Mouse (Mus musculus) layer of hippocampus, adult 8-10 months (tissue): ENCODE measurements around the gene Nfatc2. TPM values are rescaled to one million over a fixed set of nuclear protein-coding genes. Genes with fewer than 3 reads are reported as not detected.
A peak's percentile ranks its signal among the peaks of the same experiment; 100 is the strongest.

Source experiments
- DNase-seq, 2 experiments: peaks; one replicate each; pipeline ENCODE4 v3.0.0; 2022; ENCODE audit warnings: low spot score in 2 of 2
- microRNA-seq, 2 experiments: library from miRNA; unstranded; fragments of <30 nt; microRNA quantifications; one replicate each; pipeline ENCODE4 v1.2.0; 2022
- total RNA-seq, 4 experiments: library from RNA; stranded (reverse); gene quantifications; 2 replicates each; pipeline ENCODE4 v1.2.4; 2022

Nfatc2 gene
- total RNA-seq, 4 experiments from 2014 or later = 17.8 to 22.0 (median 21.1) TPM

DNA sequence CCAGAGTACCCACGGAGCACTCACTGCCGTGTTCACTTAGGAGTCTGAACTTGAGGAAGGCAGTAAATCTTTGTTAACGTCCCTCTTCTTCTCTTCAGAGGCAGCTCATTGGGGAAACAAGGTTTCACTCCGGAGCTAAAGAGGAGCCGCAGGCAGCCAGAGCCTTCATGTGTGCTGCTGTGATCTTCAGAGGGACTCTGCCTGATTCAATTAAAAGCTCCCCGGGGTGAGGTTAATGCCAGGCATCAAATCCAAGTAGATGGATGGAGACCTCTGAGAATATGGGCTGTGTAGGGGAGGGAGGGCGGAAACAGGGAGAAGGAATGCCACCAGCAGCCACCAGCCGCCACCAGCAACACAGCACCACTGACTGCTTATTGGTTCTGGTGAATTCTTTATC is 157.3 kb downstream of the Nfatc2 start:
- DNase-seq = no peak

DNA sequence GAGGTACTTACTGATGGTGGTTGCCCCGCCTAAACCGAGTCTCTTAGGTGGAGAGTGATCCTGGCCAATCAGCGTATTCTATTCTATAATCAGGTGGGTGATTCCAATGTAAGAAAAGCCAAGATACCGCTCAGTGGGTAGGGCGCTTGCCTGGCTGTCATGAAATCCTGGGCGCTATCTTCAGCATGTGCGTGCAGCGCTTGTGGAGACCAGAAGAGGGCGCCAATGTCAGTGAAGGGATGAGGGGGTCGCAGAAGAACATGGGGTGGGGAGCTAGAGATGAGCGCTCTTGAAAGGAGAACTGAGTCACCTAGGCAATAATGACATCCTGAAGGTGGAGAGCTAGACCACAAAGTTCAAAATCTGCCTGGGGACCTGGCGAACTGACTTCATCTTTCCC is 160.0 kb downstream of the Nfatc2 start:
- no peak for DNase-seq

GRCm38 (mm10) chr2:168440918-168441328 is 160.5 kb downstream of the Nfatc2 start:
- DNase-seq = peak; percentile 88 to 92

GRCm38 (mm10) chr2:168438981-168439452 is 162.4 kb downstream of the Nfatc2 start:
- peak; percentile 55 to 56 for DNase-seq

- DNase-seq = no peak
Measured at GRCm38 (mm10) chr2:168434187-168434586, 167.3 kb downstream of the Nfatc2 start.

- no peak for DNase-seq
Measured at GRCm38 (mm10) chr2:168433392-168433791, 168.1 kb downstream of the Nfatc2 start.

- no peak for DNase-seq
Measured at GRCm38 (mm10) chr2:168432394-168432793, 169.1 kb downstream of the Nfatc2 start.

DNA sequence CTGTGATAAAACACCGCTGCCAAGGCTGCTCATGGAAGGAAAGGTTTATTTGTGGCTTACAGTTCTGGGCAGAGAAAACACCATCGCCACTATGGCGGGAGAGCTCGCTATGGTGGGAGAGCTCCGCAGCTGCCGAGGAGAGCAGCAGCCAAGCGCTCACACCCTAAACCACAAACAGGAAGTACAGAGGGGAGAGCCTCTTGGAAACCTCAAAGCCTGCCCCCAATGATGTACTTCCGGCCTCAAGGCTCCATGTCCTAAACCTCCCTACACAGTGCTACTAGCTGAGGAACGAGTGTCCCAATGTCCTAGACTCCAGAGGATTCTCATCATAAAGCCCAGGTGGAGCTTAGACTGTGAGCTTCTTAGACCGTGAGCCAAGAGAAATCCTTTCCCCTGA is 171.9 kb downstream of the Nfatc2 start:
- DNase-seq = no peak

GRCm38 (mm10) chr2:168428375-168428901 is 173.0 kb downstream of the Nfatc2 start:
- DNase-seq = peak in 1 of 2 experiments; percentile 41

Small RNA genes within 50 kb of the gene (microRNA-seq; reads per million reads assigned to microRNA genes)
- gene Mir7004 = 6.8 to 9.3 reads per million in 2 experiments

Other genes starting within 250 kb of the Nfatc2 start
- 100 to 1,000 TPM; 325 to 344 (median 335) TPM for gene Atp9a, start 140.8 kb upstream of the Nfatc2 start, total RNA-seq
- 1 to 10 TPM in 1 of 4 experiments, under 1 TPM in 3; 0.54 to 1.3 (median 0.67) TPM for gene Sall4, start 166.3 kb upstream of the Nfatc2 start, total RNA-seq